Mouse (Mus musculus) kidney, embryonic 14.5 days (tissue): Measurements from ENCODE around the gene 6030452D12Rik. TPM values are rescaled to one million over a fixed set of nuclear protein-coding genes. Genes with fewer than 3 reads are reported as not detected.

ENCODE experiments used
- ATAC-seq: fragments of 200-750 bp; cut with Nextera tagmentation; 2 replicates; pipeline ENCODE4 v1.8.0; 2017; ENCODE audit warnings: moderate number of reproducible peaks, mild to moderate bottlenecking, moderate TSS enrichment, moderate library complexity; ENCODE audit not compliant: low FRiP score, low TSS enrichment
- H3K27ac ChIP-seq: fragments of 300-500 bp; sonication (generic); 2 replicates; pipeline ENCODE4 v1.5.1; 2014; ENCODE audit warnings: low read depth, mild to moderate bottlenecking, low read length, moderate library complexity, mixed read lengths
- H3K27me3 ChIP-seq: fragments of 300-500 bp; sonication (generic); 2 replicates; pipeline ENCODE4 v1.6.1; 2014; ENCODE audit warnings: mild to moderate bottlenecking, low read length; ENCODE audit not compliant: control insufficient read depth, insufficient read depth
- H3K36me3 ChIP-seq: fragments of 300-500 bp; sonication (generic); 2 replicates; pipeline ENCODE4 v1.6.1; 2014; ENCODE audit warnings: low read length, mixed read lengths; ENCODE audit not compliant: control insufficient read depth, insufficient read depth
- H3K4me1 ChIP-seq: fragments of 300-500 bp; sonication (generic); 2 replicates; pipeline ENCODE4 v1.6.1; 2014; ENCODE audit warnings: low read length, mixed read lengths; ENCODE audit not compliant: control insufficient read depth, insufficient read depth
- H3K4me2 ChIP-seq: fragments of 300-500 bp; sonication (generic); replicated peaks from 2 replicates; pipeline ENCODE4 v1.6.1; 2014; ENCODE audit warnings: low read depth, mild to moderate bottlenecking, low read length
- H3K4me3 ChIP-seq: fragments of 300-500 bp; sonication (generic); 2 replicates; pipeline ENCODE4 v1.5.1; 2014; ENCODE audit warnings: mild to moderate bottlenecking, low read length
- H3K9ac ChIP-seq: fragments of 300-500 bp; sonication (generic); 2 replicates; pipeline ENCODE4 v1.6.1; 2014; ENCODE audit warnings: low read depth, mild to moderate bottlenecking, low read length, moderate library complexity
- H3K9me3 ChIP-seq: fragments of 300-500 bp; sonication (generic); 2 replicates; pipeline ENCODE4 v1.6.1; 2016; ENCODE audit warnings: low read length; ENCODE audit not compliant: control insufficient read depth
- WGBS: fragments of 180-500 bp; shearing (Covaris S2); extraction: QIAGEN DNeasy Blood & Tissue Kit; methylation state at CpG from one replicate; pipeline ENCODE4 v1.1.7; 2014; 5-methylcytosine and 5-hydroxymethylcytosine counted together
- polyA plus RNA-seq: library from polyadenylated mRNA; unstranded; fragments of >200 nt; fragmentation: Nextera tagmentation; extraction: Ambion mirVana; gene quantifications from 2 replicates; pipeline ENCODE4 v1.2.1, GENCODE M21; 2014

Gene 6030452D12Rik
- polyA plus RNA-seq, 1 experiment from 2014 or later: not detected

- Histone ChIP-seq H3K4me3 (peak overlapping the region; percentile 52), H3K9me3 (no peaks in the 10 kb centered on the region), H3K4me1 (peaks cover 28% of the 10 kb centered on the region), H3K27ac (peak overlapping the region; percentile 87), H3K4me2 (peak overlapping the region; percentile 51), H3K36me3 (no peaks in the 10 kb centered on the region), H3K9ac (peak overlapping the region; percentile 69), H3K27me3 (peaks cover 8% of the 10 kb centered on the region; the same call in 1 of the 2 replicates)
- peak; percentile 53 for ATAC-seq
- WGBS: under 1% methylated on average over 30 of the region's 30 CpGs
Observed at GRCm38 (mm10) chr8:106511531-106512041, 11.3 kb downstream of the 6030452D12Rik start.

- Histone ChIP-seq H3K4me3 (peak overlapping the region; percentile 52; the same call in 1 of the 2 replicates), H3K4me1 (peaks cover 28% of the 10 kb centered on the region), H3K9me3 (no peaks in the 10 kb centered on the region), H3K9ac (peak overlapping the region; percentile 69; the same call in 1 of the 2 replicates), H3K27me3 (peaks cover 8% of the 10 kb centered on the region; the same call in 1 of the 2 replicates), H3K36me3 (no peaks in the 10 kb centered on the region), H3K27ac (peak overlapping the region; percentile 87), H3K4me2 (peak overlapping the region; percentile 51)
- no peak for ATAC-seq
- 23% methylated on average over 7 of the region's 7 CpGs for WGBS
Observed at GRCm38 (mm10) chr8:106512475-106513150, 12.3 kb downstream of the 6030452D12Rik start.

DNA sequence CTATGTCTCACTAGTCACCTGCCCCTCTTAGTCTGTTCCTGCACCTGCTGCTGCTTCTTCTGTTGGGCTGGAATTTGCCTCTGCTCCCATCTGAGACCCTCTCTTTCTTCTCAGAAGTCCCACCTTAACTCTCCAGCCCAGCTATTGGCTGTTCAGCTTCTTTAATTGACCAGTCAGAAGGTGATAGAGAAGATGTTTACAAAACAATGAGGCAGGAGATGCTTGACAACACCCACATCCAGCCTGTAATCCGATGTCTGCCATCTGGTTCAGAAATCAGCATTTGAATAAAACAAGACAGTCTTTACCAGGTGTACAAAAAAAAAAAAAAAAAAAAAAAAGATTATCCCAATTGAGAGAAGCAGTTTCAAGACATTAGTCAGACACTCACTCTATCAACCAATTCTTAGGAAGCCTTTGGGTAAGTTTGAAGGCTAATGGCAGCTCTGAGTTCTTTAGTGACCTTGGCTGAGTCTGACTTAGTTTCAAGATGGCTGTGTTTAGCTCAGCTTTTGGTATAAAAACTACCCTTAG lies 15.7 kb downstream of the 6030452D12Rik start:
- no peak overlapping the region for H3K27ac ChIP-seq
- no peak overlapping the region for H3K4me3 ChIP-seq
- peaks cover 24% of the 10 kb centered on the region for H3K4me1 ChIP-seq
- peaks cover 2% of the 10 kb centered on the region; the same call in 1 of the 2 replicates for H3K27me3 ChIP-seq
- no peaks in the 10 kb centered on the region for H3K36me3 ChIP-seq
- 26% methylated on average over 1 of the region's 1 CpGs for WGBS
- no peak for ATAC-seq
- H3K9ac ChIP-seq: no peak overlapping the region
- no peak overlapping the region for H3K4me2 ChIP-seq
- H3K9me3 ChIP-seq: no peaks in the 10 kb centered on the region

DNA sequence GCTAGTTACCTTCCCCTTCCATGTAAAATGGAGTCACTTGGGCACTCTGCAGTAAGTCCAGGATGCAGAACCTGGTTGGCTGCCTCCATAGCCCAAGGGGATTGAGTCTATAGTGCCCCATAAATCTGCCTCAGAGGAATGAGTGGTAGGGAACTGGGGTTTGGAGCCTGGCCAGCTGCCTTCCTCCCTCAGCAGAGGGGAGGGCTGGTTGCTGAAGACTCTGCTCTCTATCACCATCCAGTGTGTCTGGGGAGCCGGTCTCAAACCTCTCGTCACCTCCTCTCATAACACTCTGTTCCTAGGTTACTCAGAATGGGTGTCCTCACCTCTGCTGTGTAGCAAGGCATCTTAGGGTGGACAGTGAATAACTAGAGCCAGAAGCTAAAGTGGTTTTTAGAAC lies 16.3 kb downstream of the 6030452D12Rik start:
- Histone ChIP-seq H3K9me3 (no peaks in the 10 kb centered on the region), H3K9ac (no peak overlapping the region), H3K4me2 (no peak overlapping the region), H3K36me3 (no peaks in the 10 kb centered on the region), H3K27ac (no peak overlapping the region; the same call in 1 of the 2 replicates), H3K27me3 (no peaks in the 10 kb centered on the region), H3K4me3 (no peak overlapping the region), H3K4me1 (peaks cover 28% of the 10 kb centered on the region)
- 34% methylated on average over 2 of the region's 2 CpGs for WGBS
- ATAC-seq: peak; percentile 37; the same call in 1 of the 2 replicates

DNA sequence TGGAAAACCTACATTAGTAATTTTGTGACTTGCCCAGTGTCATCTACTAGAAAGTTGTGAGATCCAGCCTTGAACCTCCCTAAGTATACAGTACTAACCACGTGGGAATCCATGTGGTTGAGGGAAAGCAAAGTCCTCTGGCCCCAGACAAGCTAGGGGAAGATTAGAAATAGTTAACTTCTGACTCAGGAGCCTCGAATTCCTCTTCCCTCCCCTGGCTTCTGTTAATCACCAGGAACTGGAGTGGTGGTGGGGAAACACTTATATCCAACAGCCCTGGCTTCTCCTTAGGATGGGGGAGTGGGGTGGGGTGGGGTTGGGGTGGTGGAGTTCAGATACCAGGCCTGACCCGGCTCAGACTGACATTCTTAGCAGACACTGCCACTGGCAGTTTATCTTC lies 18.4 kb downstream of the 6030452D12Rik start:
- Histone ChIP-seq H3K27me3 (no peaks in the 10 kb centered on the region), H3K9me3 (no peaks in the 10 kb centered on the region), H3K4me1 (peaks cover 22% of the 10 kb centered on the region), H3K27ac (no peak overlapping the region), H3K9ac (no peak overlapping the region), H3K36me3 (no peaks in the 10 kb centered on the region), H3K4me2 (no peak overlapping the region), H3K4me3 (no peak overlapping the region)
- 17% methylated on average over 3 of the region's 3 CpGs for WGBS
- ATAC-seq: no peak

DNA sequence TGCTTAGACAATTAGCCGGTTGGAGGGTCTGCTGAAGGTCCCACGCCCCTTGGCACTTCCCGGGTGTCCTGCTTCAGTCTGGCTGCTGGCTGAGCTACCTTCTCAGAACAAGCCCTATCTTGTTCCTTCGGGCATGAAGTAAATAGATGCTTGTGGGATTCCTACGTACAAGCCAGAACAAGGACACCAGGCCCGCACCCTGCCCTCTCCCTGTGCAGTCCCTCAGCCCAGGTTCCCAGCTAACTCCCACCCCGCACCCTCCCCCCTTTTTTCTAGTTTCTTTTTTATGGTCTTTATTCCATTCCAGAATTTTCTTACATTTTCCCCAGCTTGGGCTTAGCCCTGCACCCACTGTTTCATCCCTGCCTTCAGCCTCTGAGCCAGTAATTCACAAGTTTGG lies 20.3 kb downstream of the 6030452D12Rik start:
- H3K27me3 ChIP-seq: no peaks in the 10 kb centered on the region
- H3K9ac ChIP-seq: no peak overlapping the region
- ATAC-seq: no peak
- H3K27ac ChIP-seq: no peak overlapping the region
- peaks cover 22% of the 10 kb centered on the region for H3K4me1 ChIP-seq
- 91% methylated on average over 7 of the region's 7 CpGs for WGBS
- H3K4me3 ChIP-seq: no peak overlapping the region
- no peaks in the 10 kb centered on the region for H3K9me3 ChIP-seq
- no peaks in the 10 kb centered on the region for H3K36me3 ChIP-seq
- no peak overlapping the region for H3K4me2 ChIP-seq

- H3K4me3 ChIP-seq: no peak overlapping the region
- H3K4me2 ChIP-seq: no peak overlapping the region
- H3K4me1 ChIP-seq: peaks cover 19% of the 10 kb centered on the region; the same call in 1 of the 2 replicates
- H3K27me3 ChIP-seq: no peaks in the 10 kb centered on the region
- H3K27ac ChIP-seq: peak overlapping the region; percentile 71; the same call in 1 of the 2 replicates
- H3K9ac ChIP-seq: no peak overlapping the region
- no peaks in the 10 kb centered on the region for H3K9me3 ChIP-seq
- ATAC-seq: no peak; the same call in 1 of the 2 replicates
- 42% methylated on average over 9 of the region's 9 CpGs for WGBS
- no peaks in the 10 kb centered on the region for H3K36me3 ChIP-seq
Observed at GRCm38 (mm10) chr8:106521845-106522244, 21.5 kb downstream of the 6030452D12Rik start.

GRCm38 (mm10) chr8:106526725-106527124 lies 26.4 kb downstream of the 6030452D12Rik start:
- H3K9me3 ChIP-seq: no peaks in the 10 kb centered on the region; the same call in 1 of the 2 replicates
- no peak overlapping the region for H3K9ac ChIP-seq
- no peak overlapping the region for H3K4me2 ChIP-seq
- no peaks in the 10 kb centered on the region for H3K27me3 ChIP-seq
- no peak overlapping the region for H3K4me3 ChIP-seq
- no peak overlapping the region for H3K27ac ChIP-seq
- no peak for ATAC-seq
- 0 out of 2 replicates have a peak, but pooled peaks cover 2% of the 10 kb centered on the region for H3K4me1 ChIP-seq
- WGBS: 58% methylated on average over 6 of the region's 6 CpGs
- no peaks in the 10 kb centered on the region for H3K36me3 ChIP-seq
